Mouse (Mus musculus) brown adipose tissue, adult 24 weeks (tissue): Measurements from ENCODE around the gene H2al1o. TPM values are rescaled to one million over a fixed set of nuclear protein-coding genes. Genes with fewer than 3 reads are reported as not detected.
"Not testable (repeated sequence)": the region's sequence is repeated elsewhere in the genome, so short reads cannot be mapped to it uniquely, and the experiment has no call there.

Experiments used
- H3K27ac ChIP-seq: fragments of 200-500 bp; replicated peaks from 2 replicates; pipeline ENCODE4 v1.5.1; 2012; ENCODE audit warnings: low read depth, mild to moderate bottlenecking, low read length
- H3K4me1 ChIP-seq: fragments of 200-500 bp; 2 replicates; pipeline ENCODE4 v1.6.1; 2012; ENCODE audit warnings: low read length, mixed read lengths; ENCODE audit not compliant: control insufficient read depth, insufficient read depth, insufficient read length
- H3K4me3 ChIP-seq: fragments of 200-500 bp; 2 replicates; pipeline ENCODE4 v1.5.1; 2012; ENCODE audit warnings: low read depth, mild to moderate bottlenecking, low read length, moderate library complexity; ENCODE audit not compliant: insufficient read depth
- polyA plus RNA-seq: library from polyadenylated mRNA; stranded (reverse); fragments of >200 nt; gene quantifications from 2 replicates; pipeline ENCODE4 v1.2.4, GENCODE M21; 2012; ENCODE audit not compliant: missing spikeins, insufficient read depth, insufficient read length

Gene H2al1o
- polyA plus RNA-seq, result not detected in 2 replicates

GRCm38 (mm10) chrX:9572309-9572708 is at the start of gene H2al1o:
H2al1o (minus strand) TSS chrX:9572409.
- not testable (repeated sequence) for H3K4me1 ChIP-seq, H3K4me3 ChIP-seq, H3K27ac ChIP-seq

GRCm38 (mm10) chrX:9598036-9598435 is 25.8 kb upstream of the H2al1o start:
- not testable (repeated sequence) for H3K4me1 ChIP-seq, H3K4me3 ChIP-seq, H3K27ac ChIP-seq

- Histone ChIP-seq H3K4me1 (no peaks in the 10 kb centered on the region), H3K27ac (no peak overlapping the region), H3K4me3 (no peak overlapping the region)
These were observed 35.3 kb downstream of the H2al1o start for GRCm38 (mm10) chrX:9536881-9537280.

Other genes with a start within 250 kb of the H2al1o start
- gene H2al1k, start 221.8 kb downstream of the H2al1o start, polyA plus RNA-seq, result not detected in 2 replicates
- gene Cybb, start 84.6 kb downstream of the H2al1o start, polyA plus RNA-seq, result 4.0 and 7.2 TPM in 2 replicates
- 105 and 172 TPM in 2 replicates for gene Dynlt3, start 90.6 kb upstream of the H2al1o start, polyA plus RNA-seq